Mouse (Mus musculus) CH12.LX (cell line): ENCODE results near the gene Gse1. TPM values are rescaled to one million over a fixed set of nuclear protein-coding genes. Genes with fewer than 3 reads are reported as not detected.

ENCODE experiments used
- DNase-seq: peaks from one replicate; pipeline ENCODE4 v3.0.0-alpha.2; 2013; ENCODE audit errors: extremely low read depth
- H3K27ac ChIP-seq: 2 replicates; pipeline ENCODE4 v1.5.1; 2012; ENCODE audit warnings: low read depth, mild to moderate bottlenecking, control low read depth, moderate library complexity; ENCODE audit not compliant: insufficient read depth
- H3K27me3 ChIP-seq: replicated peaks from 2 replicates; pipeline ENCODE3; 2012; ENCODE audit warnings: inconsistent platforms
- H3K36me3 ChIP-seq, 2 experiments: replicated peaks in 1 of 2; 2 replicates each; pipeline versions ENCODE3 to v1.6.1; 2012; ENCODE audit warnings: inconsistent platforms in 1 of 2, low read length in 1 of 2, mild to moderate bottlenecking in 1 of 2, mixed read lengths in 1 of 2, moderate library complexity in 1 of 2; ENCODE audit not compliant: control insufficient read depth in 1 of 2, insufficient read depth in 1 of 2
- H3K4me1 ChIP-seq, 2 experiments: 2 replicates each; pipeline ENCODE4 v1.6.1; 2012; ENCODE audit warnings: inconsistent platforms in 1 of 2, moderate library complexity in 1 of 2; ENCODE audit not compliant: insufficient read depth in 2 of 2, control insufficient read depth in 1 of 2
- H3K4me2 ChIP-seq: 2 replicates; pipeline ENCODE4 v1.6.1; 2012; ENCODE audit warnings: low read depth, mild to moderate bottlenecking, control low read depth; ENCODE audit not compliant: poor library complexity, insufficient read depth, severe bottlenecking
- H3K4me3 ChIP-seq, 3 experiments: fragments of 150-350 bp in 1 of 3; sonication (generic) in 1 of 3; replicated peaks in 1 of 3; 2 replicates each; pipeline versions ENCODE3 to v1.5.1; 2011 to 2012; ENCODE audit warnings: low read depth in 2 of 3, low read length in 2 of 3, mild to moderate bottlenecking in 2 of 3, moderate library complexity in 2 of 3, control low read depth in 1 of 3, improper control_type of control experiment in 1 of 3, inconsistent platforms in 1 of 3, mixed read lengths in 1 of 3; ENCODE audit not compliant: poor library complexity in 1 of 3
- H3K79me2 ChIP-seq: replicated peaks from 2 replicates; pipeline ENCODE4 v1.6.1; 2012; ENCODE audit warnings: mild to moderate bottlenecking, moderate library complexity; ENCODE audit not compliant: control insufficient read depth, poor library complexity, insufficient read depth, severe bottlenecking; ENCODE audit errors: extremely low read depth
- H3K9ac ChIP-seq: 2 replicates; pipeline ENCODE4 v1.6.1; 2012; ENCODE audit warnings: low read depth, mild to moderate bottlenecking, control low read depth, moderate library complexity; ENCODE audit not compliant: insufficient read depth
- H3K9me3 ChIP-seq: replicated peaks from 2 replicates; pipeline ENCODE3; 2012; ENCODE audit warnings: low read length, inconsistent platforms, mixed read lengths
- BHLHE40 ChIP-seq: IDR thresholded peaks from 2 replicates; pipeline ENCODE4 v1.6.1; 2011; ENCODE audit warnings: mild to moderate bottlenecking, low read depth, low read length, improper control_type of control experiment
- CHD1 ChIP-seq: IDR thresholded peaks from 2 replicates; pipeline ENCODE4 v1.6.1; 2012; ENCODE audit warnings: low read depth, low read length, improper control_type of control experiment, inconsistent platforms
- CTCF ChIP-seq, 2 experiments: IDR thresholded peaks in 1 of 2; conservative IDR thresholded peaks in 1 of 2; 2 replicates each; pipeline ENCODE4 v1.5.1; 2011 to 2012; ENCODE audit warnings: low read depth in 2 of 2, low read length in 2 of 2, improper control_type of control experiment in 1 of 2, inconsistent platforms in 1 of 2, mild to moderate bottlenecking in 1 of 2, moderate library complexity in 1 of 2
- ELF1 ChIP-seq: IDR thresholded peaks from 2 replicates; pipeline ENCODE4 v1.6.1; 2014; ENCODE audit warnings: low read depth, mild to moderate bottlenecking, inconsistent platforms, low read length, improper control_type of control experiment
- EP300 ChIP-seq: IDR thresholded peaks from 2 replicates; pipeline ENCODE4 v1.6.1; 2011; ENCODE audit warnings: low read length, improper control_type of control experiment
- IRF4 ChIP-seq: IDR thresholded peaks from 2 replicates; pipeline ENCODE4 v1.6.1; 2014; ENCODE audit warnings: low read depth, mild to moderate bottlenecking, inconsistent platforms, low read length, improper control_type of control experiment
- JUND ChIP-seq: conservative IDR thresholded peaks from 2 replicates; pipeline ENCODE4 v1.6.1; 2011; ENCODE audit warnings: low read depth, low read length, improper control_type of control experiment
- KAT2A ChIP-seq: IDR thresholded peaks from 2 replicates; pipeline ENCODE4 v1.6.1; 2012; ENCODE audit warnings: low read length, improper control_type of control experiment, inconsistent platforms; ENCODE audit not compliant: insufficient replicate concordance
- MAFK ChIP-seq: IDR thresholded peaks from 2 replicates; pipeline ENCODE4 v1.6.1; 2011; ENCODE audit warnings: low read length, improper control_type of control experiment; ENCODE audit not compliant: insufficient replicate concordance
- MEF2A ChIP-seq: IDR thresholded peaks from 2 replicates; pipeline ENCODE4 v1.6.1; 2014; ENCODE audit warnings: low read depth, mild to moderate bottlenecking, inconsistent platforms, low read length, improper control_type of control experiment, borderline replicate concordance
- MXI1 ChIP-seq: IDR thresholded peaks from 2 replicates; pipeline ENCODE4 v1.6.1; 2011; ENCODE audit warnings: mild to moderate bottlenecking, low read depth, low read length, improper control_type of control experiment
- NELFE ChIP-seq: IDR thresholded peaks from 2 replicates; pipeline ENCODE4 v1.6.1; 2011; ENCODE audit warnings: low read depth, low read length, improper control_type of control experiment
- NRF1 ChIP-seq: IDR thresholded peaks from 2 replicates; pipeline ENCODE4 v1.6.1; 2014; ENCODE audit warnings: low read depth, mild to moderate bottlenecking, inconsistent platforms, low read length, improper control_type of control experiment, moderate library complexity
- POLR2A ChIP-seq: IDR thresholded peaks from 2 replicates; pipeline ENCODE4 v1.6.1; 2011; ENCODE audit warnings: low read depth, mild to moderate bottlenecking, improper control_type of control experiment, low read length
- RCOR1 ChIP-seq: conservative IDR thresholded peaks from 2 replicates; pipeline ENCODE4 v1.6.1; 2012; ENCODE audit warnings: low read depth, mild to moderate bottlenecking, inconsistent platforms, low read length, improper control_type of control experiment
- SIN3A ChIP-seq: IDR thresholded peaks from 2 replicates; pipeline ENCODE4 v1.6.1; 2012; ENCODE audit warnings: low read length, improper control_type of control experiment, inconsistent platforms
- TBP ChIP-seq: conservative IDR thresholded peaks from 2 replicates; pipeline ENCODE4 v1.6.1; 2011; ENCODE audit warnings: low read depth, low read length, improper control_type of control experiment
- TCF12 ChIP-seq: IDR thresholded peaks from 2 replicates; pipeline ENCODE4 v1.6.1; 2014; ENCODE audit warnings: low read depth, mild to moderate bottlenecking, inconsistent platforms, low read length, improper control_type of control experiment
- UBTF ChIP-seq: IDR thresholded peaks from 2 replicates; pipeline ENCODE4 v1.6.1; 2012; ENCODE audit warnings: low read depth, mild to moderate bottlenecking, inconsistent platforms, low read length, improper control_type of control experiment, moderate library complexity
- USF2 ChIP-seq: conservative IDR thresholded peaks from 2 replicates; pipeline ENCODE4 v1.6.1; 2011; ENCODE audit warnings: low read depth, low read length, improper control_type of control experiment
- ZC3H11A ChIP-seq: IDR thresholded peaks from 2 replicates; pipeline ENCODE4 v1.6.1; 2012; ENCODE audit warnings: low read depth, mild to moderate bottlenecking, inconsistent platforms, low read length, improper control_type of control experiment
- ZMIZ1 ChIP-seq: IDR thresholded peaks from 2 replicates; pipeline ENCODE4 v1.6.1; 2012; ENCODE audit warnings: low read depth, mild to moderate bottlenecking, inconsistent platforms, low read length, improper control_type of control experiment
- ZNF384 ChIP-seq: IDR thresholded peaks from 2 replicates; pipeline ENCODE4 v1.6.1; 2012; ENCODE audit warnings: low read depth, low read length, improper control_type of control experiment, inconsistent platforms
- dilution Hi-C: fragments of 300-500 bp; cut with MboI; formaldehyde crosslinking; loops from 2 replicates; pipeline ENCODE4 v1.14.3; 2020; ENCODE audit warnings: low sequenced_read_pairs; ENCODE audit not compliant: extremely low pct_unique_long_range_greater_than_20kb, extremely low pct_ligation_motif_present
- in situ Hi-C: fragments of 300-500 bp; cut with MboI; formaldehyde crosslinking; loops from 3 replicates; pipeline ENCODE4 v1.14.3; 2019; ENCODE audit warnings: low sequenced_read_pairs, low pct_ligation_motif_present, low pct_unique_long_range_greater_than_20kb, mixed read lengths
- polyA plus RNA-seq: library from polyadenylated mRNA; unstranded; fragments of >175 nt; gene quantifications from 2 replicates; pipeline ENCODE4 v1.2.1, GENCODE M21; 2012; ENCODE audit warnings: low read depth; ENCODE audit not compliant: insufficient read length
- total RNA-seq, 2 experiments: library from RNA; depleted of rRNA; stranded (reverse); fragments of 300-350 nt in 1 of 2; fragments of >200 nt in 1 of 2; gene quantifications; 2 replicates each; pipeline ENCODE4 v1.2.3; 2012 to 2014

Gse1 gene
- total and polyA plus RNA-seq, 3 experiments, result 1.3 to 9.8 (median 8.5) TPM

- in situ Hi-C loops (no loop called here), dilution Hi-C loops (no loop called here)
Observed at GRCm38 (mm10) chr8:120626461-120626860, 398.2 kb downstream of the Gse1 start.

DNA sequence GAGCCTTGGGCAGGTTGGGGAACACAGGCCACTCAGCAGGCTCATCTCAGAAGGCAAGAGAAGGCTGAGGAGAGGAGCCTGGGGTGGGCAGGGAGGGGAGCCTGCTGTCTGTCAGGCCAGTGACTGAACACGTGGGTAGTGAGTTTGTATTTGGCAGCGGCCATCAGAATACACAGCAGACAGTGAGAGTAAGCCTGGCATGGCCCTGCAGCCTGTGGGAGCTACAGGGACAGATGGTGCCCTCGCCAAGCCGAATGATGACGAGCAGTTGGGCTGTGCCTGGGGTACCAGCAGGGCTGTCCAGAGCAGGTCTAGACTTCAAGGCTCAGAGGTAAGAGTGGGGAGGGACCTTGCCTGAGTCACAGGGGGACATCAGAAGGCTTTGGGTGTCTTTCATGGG lies 399.0 kb downstream of the Gse1 start:
- no peak overlapping the region for H3K27ac ChIP-seq
- no peaks in the 10 kb centered on the region for H3K36me3 ChIP-seq
- no peak for DNase-seq
- TF ChIP-seq TBP (no peak), POLR2A (no peak), JUND (no peak), NELFE (no peak), ZMIZ1 (no peak), RCOR1 (no peak), ZNF384 (no peak), SIN3A (no peak), MXI1 (no peak), EP300 (no peak), TCF12 (no peak), MAFK (no peak)
- TF ChIP-seq, all 38 proteins: peak for 0
- in situ Hi-C loops, result no loop called here
- H3K9me3 ChIP-seq, result peaks cover under 1% of the 10 kb centered on the region
- H3K4me1 ChIP-seq, result peaks cover 0 to 3% of the 10 kb centered on the region in 2 experiments; a peak in 1 of 4 replicates
- no peaks in the 10 kb centered on the region for H3K79me2 ChIP-seq
- H3K27me3 ChIP-seq, result peaks cover 36% of the 10 kb centered on the region
- no peak overlapping the region for H3K9ac ChIP-seq
- H3K4me2 ChIP-seq, result no peak overlapping the region
- dilution Hi-C loops, result no loop called here
- no peak overlapping the region for H3K4me3 ChIP-seq

More at GRCm38 (mm10) chr8:120626461-120626860, 398.2 kb downstream of the Gse1 start:
- TF ChIP-seq EP300 (no peak), MAFK (no peak), USF2 (no peak), POLR2A (no peak), MEF2A (no peak), MXI1 (no peak), ELF1 (no peak), BHLHE40 (no peak), ZC3H11A (no peak), RCOR1 (no peak), TCF12 (no peak), CHD1 (no peak), SIN3A (no peak), NRF1 (no peak), CTCF (conservative IDR thresholded peaks at IDR 0.05 in 1 of 2, IDR thresholded peaks at IDR 0.05 in 1 of 2; ENCODE audit: low read depth in 2 of 2, low read length in 2 of 2) (no peak), ZMIZ1 (no peak), ZNF384 (no peak), KAT2A (no peak), IRF4 (no peak), UBTF (no peak)
- Histone ChIP-seq H3K9ac (no peak overlapping the region), H3K4me3 (no peak overlapping the region), H3K36me3 (no peaks in the 10 kb centered on the region), H3K9me3 (no peaks in the 10 kb centered on the region), H3K4me1 (peaks cover 0 to 3% of the 10 kb centered on the region in 2 experiments; a peak in 1 of 4 replicates), H3K27ac (no peak overlapping the region), H3K27me3 (peaks cover 28% of the 10 kb centered on the region), H3K4me2 (no peak overlapping the region), H3K79me2 (no peaks in the 10 kb centered on the region)
- DNase-seq, result no peak
